Mouse (Mus musculus) liver, embryonic 11.5 days (tissue): ENCODE measurements around the gene Abca15. TPM values are rescaled to one million over a fixed set of nuclear protein-coding genes. Genes with fewer than 3 reads are reported as not detected.
A peak's percentile ranks its signal among the peaks of the same experiment; 100 is the strongest.
"Not testable (repeated sequence)": the region's sequence is repeated elsewhere in the genome, so short reads cannot be mapped to it uniquely, and the experiment has no call there.

Experiments
- ATAC-seq: fragments of 200-750 bp; cut with Nextera tagmentation; replicated peaks from 2 replicates; pipeline ENCODE4 v1.8.0; 2017; ENCODE audit warnings: moderate number of reproducible peaks, mild to moderate bottlenecking, moderate TSS enrichment, moderate library complexity; ENCODE audit not compliant: low FRiP score
- DNase-seq: peaks from one replicate; pipeline ENCODE4 v3.0.0-alpha.2; 2017; ENCODE audit warnings: low spot score
- H3K27ac ChIP-seq: fragments of 300-500 bp; sonication (generic); 2 replicates; pipeline ENCODE4 v1.5.1; 2014; ENCODE audit warnings: mild to moderate bottlenecking, low read depth, low read length, control low read depth
- H3K27me3 ChIP-seq: fragments of 300-500 bp; sonication (generic); replicated peaks from 2 replicates; pipeline ENCODE4 v1.6.1; 2014; ENCODE audit warnings: low read length, mixed read lengths; ENCODE audit not compliant: control insufficient read depth, insufficient read depth
- H3K36me3 ChIP-seq: fragments of 300-500 bp; sonication (generic); 2 replicates; pipeline ENCODE4 v1.6.1; 2014; ENCODE audit warnings: mild to moderate bottlenecking, low read length, moderate library complexity, mixed read lengths; ENCODE audit not compliant: control insufficient read depth, insufficient read depth
- H3K4me1 ChIP-seq: fragments of 300-500 bp; sonication (generic); replicated peaks from 2 replicates; pipeline ENCODE4 v1.6.1; 2014; ENCODE audit warnings: low read length, mixed read lengths; ENCODE audit not compliant: control insufficient read depth, insufficient read depth
- H3K4me2 ChIP-seq: fragments of 300-500 bp; sonication (generic); 2 replicates; pipeline ENCODE4 v1.6.1; 2014; ENCODE audit warnings: mild to moderate bottlenecking, control low read depth, moderate library complexity
- H3K4me3 ChIP-seq: fragments of 300-500 bp; sonication (generic); 2 replicates; pipeline ENCODE4 v1.5.1; 2014; ENCODE audit warnings: low read depth, low read length, control low read depth
- H3K9ac ChIP-seq: fragments of 300-500 bp; sonication (generic); 2 replicates; pipeline ENCODE4 v1.6.1; 2014; ENCODE audit warnings: low read depth, low read length, control low read depth
- H3K9me3 ChIP-seq: fragments of 300-500 bp; sonication (generic); 2 replicates; pipeline ENCODE4 v1.6.1; 2016; ENCODE audit warnings: low read length, inconsistent platforms, mixed read lengths; ENCODE audit not compliant: control insufficient read depth
- WGBS: fragments of 180-500 bp; shearing (Covaris S2); extraction: QIAGEN DNeasy Blood & Tissue Kit; methylation state at CpG from one replicate; pipeline ENCODE4 v1.1.7; 2014; 5-methylcytosine and 5-hydroxymethylcytosine counted together
- polyA plus RNA-seq: library from polyadenylated mRNA; unstranded; fragments of >200 nt; fragmentation: Nextera tagmentation; extraction: Ambion mirVana; gene quantifications from 2 replicates; pipeline ENCODE4 v1.2.1, GENCODE M21; 2014

The Abca15 gene
- polyA plus RNA-seq = not detected in 2 replicates

DNA sequence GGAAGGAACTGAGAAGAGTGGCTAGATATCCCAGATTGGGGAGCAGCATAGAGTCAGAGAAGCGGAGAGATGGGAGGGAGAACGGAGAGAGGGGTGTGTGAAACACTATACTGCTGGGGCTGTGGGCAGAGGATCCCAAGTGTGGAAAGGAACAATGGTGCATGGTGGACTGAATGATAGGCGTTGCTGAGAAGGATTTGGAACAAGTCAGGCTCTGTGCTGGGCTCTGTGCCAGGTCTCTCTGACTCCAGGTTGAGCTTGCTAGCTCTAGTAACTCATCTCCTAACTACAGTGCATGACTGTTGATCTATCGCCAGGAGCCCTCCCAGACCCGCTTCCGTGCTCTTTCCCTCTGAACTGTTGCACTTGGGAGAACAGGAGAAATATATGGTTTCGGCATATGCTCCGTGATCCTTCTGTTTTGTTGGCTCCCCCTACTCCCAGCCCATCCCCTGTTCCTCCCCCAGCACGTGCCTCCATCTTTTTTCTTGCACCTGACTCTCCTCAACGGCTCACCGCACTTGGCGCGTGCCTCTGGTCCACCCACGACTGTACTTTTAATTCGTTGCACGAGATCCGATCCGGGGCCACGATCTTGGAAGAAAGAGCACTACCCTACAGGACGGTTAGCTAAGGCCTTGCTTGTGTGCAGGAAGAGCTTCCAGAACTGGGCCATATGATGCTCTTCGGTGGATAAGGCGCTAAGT, at the start of gene Abca15:
TSS of gene Abca15 (plus strand) at position 584 of the 707 bp plus-strand sequence.
- H3K9me3 ChIP-seq = no peaks in the 10 kb centered on the region
- 74% methylated on average over 22 of the region's 22 CpGs for WGBS
- no peak within 1 kb of the TSS for H3K4me3 ChIP-seq
- no peaks in the 10 kb centered on the region for H3K27me3 ChIP-seq
- no peaks in the 10 kb centered on the region for H3K36me3 ChIP-seq
- H3K4me1 ChIP-seq = no peaks in the 10 kb centered on the region
- no peak within 1 kb of the TSS for H3K27ac ChIP-seq
- H3K9ac ChIP-seq = no peak within 1 kb of the TSS
- ATAC-seq (peak; percentile 29; the same call in 1 of the 2 replicates), DNase-seq (no peak)
- peak within 1 kb of the TSS; percentile 52; the same call in 1 of the 2 replicates for H3K4me2 ChIP-seq

DNA sequence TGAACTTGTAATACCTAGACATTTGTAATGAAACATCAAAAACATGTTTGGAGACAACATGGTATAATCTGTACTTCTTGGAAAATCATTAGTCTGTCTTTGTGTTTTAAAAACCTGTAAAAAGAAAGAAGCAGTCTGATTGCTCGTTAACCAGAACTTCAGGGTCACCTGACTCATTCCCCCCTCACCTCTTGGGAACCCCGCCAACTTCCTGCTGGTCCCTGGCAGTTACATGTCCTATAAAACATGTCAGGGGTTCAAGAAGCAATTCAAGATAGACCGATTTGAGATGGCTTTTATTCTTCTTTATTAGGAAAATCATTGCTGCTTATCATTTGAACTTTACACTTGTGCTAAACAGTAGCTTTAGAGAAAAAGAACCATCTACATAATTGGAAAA, 43.2 kb upstream of the Abca15 start:
- DNase-seq (no peak), ATAC-seq (no peak)
- no peaks in the 10 kb centered on the region for H3K36me3 ChIP-seq
- no peak overlapping the region for H3K9ac ChIP-seq
- WGBS = 63% methylated on average over 3 of the region's 3 CpGs
- no peak overlapping the region for H3K4me3 ChIP-seq
- H3K4me2 ChIP-seq = no peak overlapping the region
- no peaks in the 10 kb centered on the region for H3K27me3 ChIP-seq
- H3K27ac ChIP-seq = no peak overlapping the region
- H3K9me3 ChIP-seq = no peaks in the 10 kb centered on the region
- H3K4me1 ChIP-seq = no peaks in the 10 kb centered on the region

GRCm38 (mm10) chr7:120316086-120316485, 12.4 kb upstream of the Abca15 start:
- WGBS = 75% methylated on average over 1 of the region's 1 CpGs
- Histone ChIP-seq H3K4me3 (no peak overlapping the region), H3K4me2 (no peak overlapping the region), H3K27me3 (no peaks in the 10 kb centered on the region), H3K9ac (no peak overlapping the region), H3K9me3 (no peaks in the 10 kb centered on the region), H3K36me3 (no peaks in the 10 kb centered on the region), H3K27ac (no peak overlapping the region), H3K4me1 (no peaks in the 10 kb centered on the region)
- no peak for DNase-seq
- no peak for ATAC-seq

DNA sequence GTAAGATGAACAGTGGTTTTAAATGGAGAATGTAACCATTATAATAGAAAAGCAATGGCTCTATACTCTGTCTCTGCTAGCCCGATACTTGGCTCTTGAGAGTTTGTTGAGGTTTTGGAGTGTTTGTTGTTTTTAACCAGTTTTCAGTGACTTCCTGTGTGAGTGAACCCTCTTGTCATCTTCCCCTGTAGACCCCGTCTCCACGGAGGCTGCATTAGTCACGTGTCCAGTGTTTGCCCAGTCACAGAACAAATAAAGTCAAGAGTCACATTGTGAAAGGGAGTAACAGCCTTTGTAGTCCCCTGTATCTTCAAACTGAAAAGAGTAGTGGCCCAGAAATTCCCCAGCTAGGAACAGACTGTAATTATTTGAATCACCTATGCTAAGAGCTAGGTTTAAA, 5.5 kb upstream of the Abca15 start:
- ATAC-seq (no peak), DNase-seq (no peak)
- Histone ChIP-seq H3K4me2 (no peak overlapping the region), H3K9me3 (no peaks in the 10 kb centered on the region), H3K27me3 (no peaks in the 10 kb centered on the region), H3K27ac (no peak overlapping the region), H3K9ac (no peak overlapping the region), H3K4me3 (no peak overlapping the region), H3K36me3 (no peaks in the 10 kb centered on the region), H3K4me1 (no peaks in the 10 kb centered on the region)
- WGBS = 59% methylated on average over 4 of the region's 4 CpGs

DNA sequence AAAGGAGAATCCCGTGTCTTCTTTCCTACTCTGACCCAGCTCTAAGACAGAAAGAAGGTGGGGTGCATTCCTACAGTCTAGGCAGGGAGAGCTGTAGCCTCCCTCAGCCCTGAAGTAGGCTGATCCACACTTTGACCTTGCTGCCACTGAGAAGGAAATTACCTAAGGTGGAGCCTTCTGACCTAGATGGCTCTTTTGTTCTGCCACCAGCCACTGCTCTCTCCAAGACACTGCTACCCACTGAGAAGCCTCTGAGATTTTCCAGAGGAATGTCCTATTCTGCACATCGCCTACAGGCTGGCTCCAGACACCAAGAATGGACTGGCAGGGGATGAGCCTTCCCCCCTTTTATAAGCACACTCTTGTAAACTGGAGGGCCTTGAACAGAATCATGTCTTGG, 2.6 kb upstream of the Abca15 start:
- not testable (repeated sequence) for DNase-seq, H3K4me3 ChIP-seq, ATAC-seq, H3K36me3 ChIP-seq, H3K9me3 ChIP-seq, H3K4me1 ChIP-seq, H3K27me3 ChIP-seq, H3K9ac ChIP-seq, H3K27ac ChIP-seq, H3K4me2 ChIP-seq
- WGBS = 71% methylated on average over 2 of the region's 2 CpGs

DNA sequence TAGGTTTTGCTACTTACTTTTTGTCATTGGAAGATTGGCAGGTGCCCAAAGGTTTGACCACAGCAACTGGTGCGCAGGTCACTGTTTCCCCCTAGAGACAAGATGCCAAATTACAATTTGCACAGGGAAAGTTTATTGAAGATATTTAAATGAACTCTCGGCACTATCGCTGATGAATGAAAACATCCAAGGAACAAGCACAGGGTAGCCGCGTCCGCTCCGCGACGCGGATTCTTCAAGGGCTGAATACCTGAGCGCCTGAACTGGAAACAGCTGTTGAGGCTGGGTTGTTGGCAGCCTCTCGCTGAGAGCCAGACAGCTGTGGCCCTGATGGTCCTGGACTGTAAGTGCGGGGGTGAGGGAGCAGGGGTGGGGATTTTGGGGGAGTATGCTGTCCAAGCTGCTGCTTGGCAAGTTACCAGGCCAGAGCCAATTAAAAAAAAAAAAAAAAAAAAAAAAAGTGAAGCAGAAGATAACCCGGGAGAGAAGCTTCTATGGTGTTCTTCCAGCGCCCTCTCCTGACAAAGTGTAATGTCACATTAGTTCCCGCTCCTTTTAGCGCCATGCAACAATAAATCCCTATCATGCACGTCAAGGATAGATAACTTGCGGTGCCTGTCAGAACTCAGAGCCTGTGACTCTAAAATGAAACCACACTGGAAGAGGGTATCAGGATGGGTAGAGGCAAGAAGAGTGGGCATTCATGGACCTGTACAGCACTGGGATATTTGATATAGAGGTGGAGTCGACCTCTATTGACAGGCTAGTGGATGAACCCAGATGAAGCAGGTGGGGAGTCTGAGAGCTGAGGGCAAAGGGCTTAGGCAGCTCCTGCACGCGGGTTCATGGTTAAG, 1.0 kb upstream of the Abca15 start:
- ATAC-seq = 0 out of 2 replicates have a peak, but pooled peaks have one; percentile 20
- 26% methylated on average over 22 of the region's 22 CpGs for WGBS

GRCm38 (mm10) chr7:120361159-120361558, 32.7 kb downstream of the Abca15 start:
- WGBS = 38% methylated on average over 13 of the region's 13 CpGs
- DNase-seq = no peak
- no peak overlapping the region for H3K27ac ChIP-seq

More for the DNA sequence above, 1.0 kb upstream of the Abca15 start:
- H3K4me3 ChIP-seq = no peak overlapping the region
- no peaks in the 10 kb centered on the region for H3K4me1 ChIP-seq
- no peaks in the 10 kb centered on the region for H3K9me3 ChIP-seq
- H3K27me3 ChIP-seq = no peaks in the 10 kb centered on the region
- peak overlapping the region; percentile 52 for H3K4me2 ChIP-seq
- H3K27ac ChIP-seq = no peak overlapping the region
- H3K36me3 ChIP-seq = no peaks in the 10 kb centered on the region
- no peak for DNase-seq
- no peak overlapping the region for H3K9ac ChIP-seq

DNA sequence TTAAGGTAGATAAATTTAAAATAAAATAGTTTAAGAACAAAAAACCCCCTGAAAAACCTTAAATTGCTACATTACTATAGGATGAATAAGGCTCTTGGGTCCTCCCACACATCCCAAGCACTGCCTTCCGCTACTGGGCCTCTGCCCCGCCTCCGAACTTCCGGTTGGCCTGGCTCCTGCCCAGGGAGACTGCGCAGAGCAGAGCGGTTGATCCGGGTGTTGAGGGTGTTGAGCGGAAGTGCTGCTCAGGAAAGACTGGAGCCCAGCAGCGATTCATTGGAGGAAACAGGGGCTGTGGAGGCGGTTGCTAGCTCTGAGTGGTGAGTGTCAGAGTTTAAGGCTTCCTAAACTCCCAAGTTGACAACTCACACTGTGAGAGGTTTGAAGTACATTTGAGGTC, 81.0 kb downstream of the Abca15 start, which contains the start of gene Abca16:
TSS of gene Abca16 (plus strand) at position 201 of the 400 bp plus-strand sequence.
- DNase-seq (no peak), ATAC-seq (no peak)
- no peaks in the 10 kb centered on the region for H3K27me3 ChIP-seq
- WGBS = 68% methylated on average over 10 of the region's 10 CpGs
- H3K27ac ChIP-seq = no peak within 1 kb of the TSS
- no peaks in the 10 kb centered on the region for H3K9me3 ChIP-seq
- no peak within 1 kb of the TSS for H3K4me3 ChIP-seq
- H3K9ac ChIP-seq = no peak within 1 kb of the TSS
- no peak within 1 kb of the TSS for H3K4me2 ChIP-seq
- no peaks in the 10 kb centered on the region for H3K4me1 ChIP-seq
- no peaks in the 10 kb centered on the region for H3K36me3 ChIP-seq

More at GRCm38 (mm10) chr7:120361159-120361558, 32.7 kb downstream of the Abca15 start:
- Histone ChIP-seq H3K4me1 (no peaks in the 10 kb centered on the region), H3K36me3 (no peaks in the 10 kb centered on the region), H3K4me2 (no peak overlapping the region), H3K9ac (no peak overlapping the region), H3K4me3 (no peak overlapping the region), H3K9me3 (no peaks in the 10 kb centered on the region), H3K27me3 (no peaks in the 10 kb centered on the region)
- ATAC-seq = no peak
